Mouse (Mus musculus): ENCODE data around the gene Elob.

The Elob gene

DNA sequence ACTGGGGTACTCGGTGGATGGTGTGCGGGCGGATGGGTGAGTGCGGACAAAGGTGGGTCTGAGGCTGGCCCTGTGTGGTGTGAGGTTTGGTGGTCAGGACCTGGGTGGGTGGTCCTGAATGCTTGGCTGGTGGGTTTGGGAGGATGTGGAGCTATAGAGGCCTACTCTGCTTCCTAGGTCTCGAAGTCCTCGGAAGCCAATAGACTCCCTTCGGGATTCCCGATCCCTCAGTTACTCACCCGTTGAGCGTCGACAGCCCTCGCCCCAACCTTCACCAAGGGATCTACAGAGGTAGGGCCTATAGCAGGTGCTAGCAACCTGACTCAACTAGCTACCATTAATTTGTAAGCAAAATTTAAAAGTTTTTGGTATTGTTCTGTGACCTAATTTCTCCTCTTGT is 5.3 kb downstream of the Elob start:
- no peak for DNase-seq (ENCODE audit: low read depth, low spot score)

DNA sequence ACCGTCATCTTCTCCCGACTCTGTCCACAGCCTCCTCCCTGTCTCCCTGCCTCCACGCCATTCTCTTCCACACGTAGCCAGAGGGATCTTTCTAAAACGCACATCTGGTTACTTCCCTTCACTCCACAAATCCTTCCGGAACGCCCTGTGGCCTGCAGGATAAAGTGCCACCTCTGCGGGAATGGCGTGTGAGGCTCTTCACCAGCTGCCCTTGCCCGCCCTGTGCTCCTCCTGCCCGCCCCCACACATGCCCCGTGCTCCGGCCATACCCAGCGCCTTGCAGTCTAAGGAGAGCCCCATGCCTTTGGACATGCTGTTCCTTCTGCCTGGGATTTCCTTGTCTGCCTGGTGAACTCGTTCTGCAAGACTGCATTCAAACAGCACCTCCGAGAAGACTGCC is 5.9 kb downstream of the Elob start:
- DNase-seq (ENCODE audit: low read depth, low spot score), result no peak

DNA sequence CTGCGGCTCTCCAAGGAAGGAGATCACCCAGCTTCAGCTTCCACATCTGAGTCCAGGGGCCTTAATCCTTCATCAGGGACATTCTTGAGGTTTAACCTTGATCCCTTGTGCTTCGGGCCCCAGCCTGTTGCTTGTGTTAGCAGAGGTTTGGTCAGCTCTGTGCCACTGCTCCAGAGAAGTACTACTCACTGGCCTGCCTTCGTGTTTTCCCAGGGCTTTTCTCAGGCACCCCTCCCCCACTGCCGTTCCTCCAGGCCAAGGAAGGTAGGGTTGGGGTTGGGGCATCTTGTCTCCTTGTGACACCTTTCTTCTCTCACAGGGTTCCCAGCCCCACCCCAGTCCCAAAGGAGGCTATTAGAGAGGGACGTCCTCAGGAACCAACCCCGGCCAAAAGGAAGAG is 6.8 kb downstream of the Elob start:
- DNase-seq (ENCODE audit: low read depth, low spot score), result no peak

DNA sequence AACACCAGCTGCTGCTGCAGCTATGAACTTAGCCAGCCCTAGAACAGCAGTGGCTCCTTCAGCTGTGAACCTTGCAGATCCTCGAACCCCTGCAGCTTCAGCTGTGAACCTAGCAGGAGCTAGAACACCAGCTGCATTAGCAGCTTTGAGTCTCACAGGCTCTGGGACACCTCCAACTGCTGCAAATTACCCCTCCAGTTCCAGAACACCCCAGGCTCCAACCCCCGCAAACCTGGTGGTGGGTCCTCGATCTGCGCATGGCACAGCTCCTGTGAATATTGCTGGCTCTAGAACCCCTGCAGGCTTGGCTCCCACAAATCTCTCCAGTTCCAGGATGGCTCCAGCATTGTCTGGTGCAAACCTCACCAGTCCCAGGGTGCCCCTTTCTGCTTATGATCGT is 8.2 kb downstream of the Elob start:
- DNase-seq (ENCODE audit: low read depth, low spot score), result no peak

DNA sequence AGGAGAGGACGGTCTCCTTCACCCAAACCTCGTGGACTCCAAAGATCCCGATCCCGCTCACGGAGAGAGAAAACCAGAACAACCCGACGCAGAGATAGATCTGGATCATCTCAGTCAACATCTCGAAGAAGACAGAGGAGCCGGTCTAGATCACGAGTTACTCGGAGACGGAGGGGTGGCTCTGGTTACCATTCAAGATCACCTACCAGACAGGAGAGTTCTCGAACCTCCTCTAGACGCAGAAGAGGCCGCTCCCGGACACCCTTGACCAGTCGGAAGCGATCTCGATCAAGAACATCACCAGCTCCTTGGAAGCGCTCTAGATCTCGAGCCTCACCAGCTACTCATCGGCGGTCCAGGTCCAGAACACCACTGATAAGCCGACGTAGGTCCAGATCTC is 9.7 kb downstream of the Elob start:
- no peak for DNase-seq (ENCODE audit: low read depth, low spot score)

DNA sequence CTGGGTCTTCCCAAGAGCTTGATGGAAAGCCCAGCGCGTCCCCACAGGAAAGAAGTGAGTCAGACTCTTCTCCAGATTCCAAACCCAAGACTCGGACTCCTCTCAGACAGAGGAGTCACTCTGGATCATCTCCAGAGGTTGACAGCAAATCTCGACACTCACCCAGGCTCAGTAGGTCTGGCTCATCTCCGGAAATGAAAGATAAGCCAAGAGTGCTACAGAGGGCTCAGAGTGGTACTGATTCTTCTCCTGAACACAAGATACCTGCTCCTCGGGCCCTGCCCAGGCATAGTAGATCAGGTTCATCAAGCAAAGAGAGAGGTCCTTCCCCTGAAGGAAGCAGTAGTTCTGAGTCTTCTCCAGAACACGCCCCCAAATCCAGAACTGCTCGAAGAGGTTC is 10.4 kb downstream of the Elob start:
- DNase-seq (ENCODE audit: low read depth, low spot score), result no peak

DNA sequence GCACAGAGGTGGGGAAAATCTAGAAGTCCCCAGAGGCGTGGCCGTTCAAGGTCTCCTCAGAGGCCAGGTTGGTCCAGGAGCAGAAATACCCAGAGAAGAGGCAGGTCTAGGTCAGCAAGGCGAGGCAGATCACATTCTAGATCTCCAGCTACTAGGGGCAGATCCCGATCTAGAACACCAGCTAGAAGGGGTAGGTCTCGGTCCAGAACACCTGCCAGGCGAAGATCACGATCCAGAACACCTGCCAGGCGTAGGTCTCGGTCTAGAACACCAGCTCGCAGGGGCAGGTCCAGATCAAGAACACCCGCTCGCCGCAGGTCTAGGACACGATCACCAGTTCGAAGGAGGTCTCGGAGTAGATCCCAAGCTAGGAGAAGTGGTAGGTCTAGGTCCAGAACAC is 13.3 kb downstream of the Elob start:
- DNase-seq (ENCODE audit: low read depth, low spot score), result no peak

DNA sequence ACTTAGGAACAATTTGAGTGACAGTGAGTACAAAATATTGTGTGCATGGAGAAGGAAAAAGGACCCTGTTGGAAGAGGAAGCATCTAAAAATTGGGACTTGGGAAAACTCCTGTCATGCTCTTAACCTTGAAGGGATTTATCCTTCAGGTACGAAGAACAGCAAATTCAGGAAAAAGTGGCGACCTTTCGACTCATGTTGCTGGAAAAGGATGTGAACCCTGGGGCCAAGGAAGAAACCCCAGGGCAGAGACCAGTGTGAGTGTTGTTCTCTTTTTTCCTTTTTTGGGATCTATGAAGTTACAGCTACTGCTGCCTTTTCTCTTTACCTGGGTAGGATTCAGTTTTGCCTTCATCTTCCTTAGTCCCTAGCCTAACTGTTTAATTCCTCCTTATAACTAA is 21.0 kb downstream of the Elob start:
- DNase-seq (ENCODE audit: low read depth, low spot score), result no peak

DNA sequence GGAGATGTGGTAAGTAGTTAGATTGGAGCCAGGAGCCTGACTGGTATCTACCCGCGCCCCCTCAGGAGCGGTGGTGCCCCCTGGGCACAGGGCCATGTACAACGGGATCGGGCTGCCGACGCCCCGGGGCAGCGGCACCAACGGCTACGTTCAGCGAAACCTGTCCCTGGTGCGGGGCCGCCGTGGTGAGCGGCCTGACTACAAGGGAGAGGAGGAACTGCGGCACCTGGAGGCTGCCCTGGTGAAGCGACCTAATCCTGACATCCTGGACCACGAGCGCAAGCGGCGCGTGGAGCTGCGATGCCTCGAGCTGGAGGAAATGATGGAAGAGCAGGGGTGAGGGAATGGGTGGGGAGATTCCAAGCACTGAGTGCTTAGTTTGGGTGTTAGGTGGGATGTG is 22.1 kb downstream of the Elob start:
- DNase-seq (ENCODE audit: low read depth, low spot score), result no peak

DNA sequence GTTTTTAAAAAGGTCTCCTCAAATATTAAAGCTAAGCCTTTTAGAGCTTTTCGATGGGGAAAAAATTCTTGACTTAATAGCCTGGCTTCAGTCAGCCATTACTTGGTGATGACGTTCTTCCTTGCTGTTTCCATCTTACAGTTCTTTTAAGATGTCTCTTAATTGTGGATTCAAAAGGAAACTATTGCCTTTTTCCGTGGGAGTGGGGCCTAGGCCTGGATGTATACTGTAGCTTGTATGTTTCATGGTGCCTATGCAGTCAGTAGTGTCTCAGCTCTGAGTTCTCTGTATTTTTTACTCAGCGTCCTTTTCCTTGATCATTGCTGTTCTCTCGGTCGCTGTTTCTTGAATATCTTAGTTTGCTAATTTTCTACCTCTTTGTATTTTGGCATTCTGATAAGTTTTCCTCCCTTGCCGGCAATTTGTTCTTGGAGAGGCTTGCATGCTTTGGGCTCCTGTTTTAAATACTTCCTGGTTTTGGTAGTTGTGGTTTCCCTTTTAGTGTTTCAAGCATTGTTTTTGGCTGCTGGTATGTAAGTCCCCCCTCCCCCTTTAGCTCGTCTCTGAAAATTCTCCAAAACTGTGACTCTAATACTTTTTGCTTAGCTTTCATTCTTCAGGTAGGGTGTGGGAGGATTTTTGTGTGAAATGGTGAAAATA is 24.4 kb downstream of the Elob start:
- DNase-seq (ENCODE audit: low read depth, low spot score), result no peak

DNA sequence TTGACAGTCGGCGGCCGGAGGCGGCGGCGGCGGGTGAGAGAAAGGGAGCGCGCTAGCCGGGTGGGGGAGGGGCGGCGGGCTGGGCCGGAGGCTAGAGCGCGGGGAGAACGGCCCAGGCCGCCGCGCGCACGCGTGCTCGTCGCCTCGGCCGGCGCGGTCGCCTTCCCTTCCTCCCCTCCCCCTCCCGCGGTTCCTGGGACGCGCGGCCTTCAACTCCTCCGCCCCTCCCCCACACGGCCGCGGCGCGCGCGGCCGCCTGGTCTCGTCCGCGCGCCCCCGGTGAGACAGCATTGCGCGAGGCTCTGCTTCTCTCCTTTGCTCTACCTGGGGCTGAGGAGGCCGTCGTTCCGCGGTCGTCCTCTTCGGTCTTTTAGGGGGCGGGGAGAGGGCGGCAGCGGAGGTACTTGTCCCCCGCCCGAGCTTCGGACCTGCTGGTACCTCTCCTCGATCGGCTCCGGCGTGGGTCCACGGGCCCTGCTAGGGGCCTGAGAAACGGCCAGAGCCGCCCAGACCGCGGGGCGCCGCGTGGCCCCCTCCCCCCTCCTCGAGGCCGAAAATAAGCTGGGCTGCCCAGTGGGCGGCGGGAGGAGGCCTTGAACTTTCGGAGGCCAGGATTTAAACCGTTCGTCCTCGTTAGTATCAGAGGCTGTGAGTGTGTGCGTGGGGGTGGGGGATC is 25.4 kb downstream of the Elob start:
- DNase-seq (ENCODE audit: low read depth, low spot score), result peak; percentile 93

DNA sequence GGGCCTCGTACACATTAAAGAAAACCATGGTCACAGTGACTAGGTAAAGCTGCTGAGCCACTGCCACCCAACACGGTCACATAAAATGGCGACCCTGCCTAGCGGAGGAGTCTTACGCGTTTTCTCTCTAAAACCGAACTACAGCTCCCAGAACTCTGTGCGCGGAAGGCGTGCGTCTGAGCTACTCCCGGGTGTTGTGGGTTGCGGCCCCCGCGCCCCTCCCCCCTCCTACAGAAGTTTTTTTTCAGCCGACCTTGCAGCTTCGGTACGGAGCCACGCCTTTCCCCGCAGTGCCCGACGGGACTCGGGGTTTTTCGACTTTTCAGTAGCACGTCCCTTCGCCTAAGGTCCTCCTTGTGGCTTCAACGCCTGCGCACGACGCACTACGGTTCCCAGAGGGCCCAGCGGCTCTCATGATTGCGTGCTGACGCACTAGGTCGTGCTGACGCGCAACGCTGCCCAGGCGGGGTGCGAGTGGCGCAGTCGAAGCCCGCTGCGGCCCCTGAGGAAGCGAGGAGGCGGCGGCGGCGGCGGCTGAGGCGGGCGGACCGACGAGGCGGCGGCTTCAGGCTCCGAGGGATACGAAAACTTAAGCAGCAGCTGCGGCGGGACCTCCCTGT is 26.1 kb downstream of the Elob start:
- peak; percentile 99 for DNase-seq (ENCODE audit: low read depth, low spot score)

DNA sequence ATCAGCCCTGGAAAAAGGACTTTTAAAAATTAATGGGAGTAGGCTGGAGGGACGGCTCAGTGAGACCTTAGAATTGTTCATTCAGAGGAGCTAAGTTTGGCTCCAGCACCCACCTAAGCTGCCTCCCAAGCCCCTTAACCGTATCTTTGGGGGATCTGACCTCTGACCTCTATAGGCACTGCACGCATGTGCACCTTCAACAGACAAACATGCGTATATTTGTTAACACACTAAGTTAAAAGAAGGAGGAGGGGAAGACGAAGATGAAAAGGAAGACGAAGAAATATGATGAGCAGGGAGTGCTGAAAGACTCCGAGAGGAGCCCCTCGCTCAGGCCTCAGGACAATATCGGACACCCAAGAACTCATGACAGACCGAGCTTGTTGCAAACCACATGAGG is 27.3 kb downstream of the Elob start:
- no peak for DNase-seq (ENCODE audit: low read depth, low spot score)

DNA sequence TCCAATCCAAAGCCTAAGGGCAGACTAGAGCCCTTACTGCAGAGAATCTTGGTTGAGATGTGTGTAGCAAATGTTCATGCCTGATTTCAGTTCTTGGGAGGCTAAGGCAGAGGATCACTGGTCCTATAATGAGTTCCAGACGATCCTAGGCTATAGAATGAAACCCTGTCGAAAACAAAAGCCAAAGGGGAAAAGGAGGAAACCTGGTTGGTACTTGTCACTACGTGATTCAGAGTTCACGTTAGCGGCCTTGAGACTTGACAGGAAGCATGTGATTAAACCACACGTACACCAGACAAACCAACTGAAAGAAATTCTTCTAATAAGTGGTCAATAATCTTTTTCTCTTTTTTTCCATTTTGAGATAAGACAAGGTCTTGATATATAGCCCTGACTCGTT is 31.6 kb downstream of the Elob start:
- no peak for DNase-seq (ENCODE audit: low read depth, low spot score)

DNA sequence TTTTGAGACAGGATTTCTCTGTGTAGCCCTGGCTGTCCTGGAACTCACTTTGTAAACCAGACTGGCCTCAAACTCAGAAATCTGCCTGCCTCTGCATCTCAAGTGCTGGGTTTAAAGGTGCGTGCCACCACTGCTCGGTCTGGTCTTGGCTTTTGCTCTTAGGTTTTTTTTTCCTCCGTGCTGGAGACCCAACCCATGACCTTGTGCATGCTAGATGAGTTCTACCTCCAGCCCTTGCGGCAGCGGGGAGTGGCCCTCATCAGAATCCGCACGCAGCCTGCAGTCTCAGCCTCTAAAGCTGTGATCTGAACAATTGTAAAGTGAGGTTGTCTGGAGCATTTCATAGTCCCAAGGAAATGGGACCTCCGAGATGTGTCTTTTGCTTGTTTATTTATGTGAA is 33.6 kb downstream of the Elob start:
- no peak for DNase-seq (ENCODE audit: low read depth, low spot score)

DNA sequence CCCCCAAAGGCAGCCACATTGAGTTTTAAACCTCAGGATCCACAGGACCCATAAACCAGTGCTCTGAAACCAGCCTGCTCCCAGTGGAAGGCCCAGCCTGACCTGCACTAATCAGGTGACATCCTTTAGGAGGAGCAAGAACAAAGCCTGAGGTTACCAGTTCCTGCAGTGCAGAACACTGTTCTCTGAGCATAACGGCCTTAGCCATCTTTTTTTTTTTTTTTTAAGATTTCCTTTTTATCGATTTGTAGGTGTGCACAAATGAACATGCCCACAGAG is 37.9 kb downstream of the Elob start:
- DNase-seq (ENCODE audit: low read depth, low spot score), result no peak

DNA sequence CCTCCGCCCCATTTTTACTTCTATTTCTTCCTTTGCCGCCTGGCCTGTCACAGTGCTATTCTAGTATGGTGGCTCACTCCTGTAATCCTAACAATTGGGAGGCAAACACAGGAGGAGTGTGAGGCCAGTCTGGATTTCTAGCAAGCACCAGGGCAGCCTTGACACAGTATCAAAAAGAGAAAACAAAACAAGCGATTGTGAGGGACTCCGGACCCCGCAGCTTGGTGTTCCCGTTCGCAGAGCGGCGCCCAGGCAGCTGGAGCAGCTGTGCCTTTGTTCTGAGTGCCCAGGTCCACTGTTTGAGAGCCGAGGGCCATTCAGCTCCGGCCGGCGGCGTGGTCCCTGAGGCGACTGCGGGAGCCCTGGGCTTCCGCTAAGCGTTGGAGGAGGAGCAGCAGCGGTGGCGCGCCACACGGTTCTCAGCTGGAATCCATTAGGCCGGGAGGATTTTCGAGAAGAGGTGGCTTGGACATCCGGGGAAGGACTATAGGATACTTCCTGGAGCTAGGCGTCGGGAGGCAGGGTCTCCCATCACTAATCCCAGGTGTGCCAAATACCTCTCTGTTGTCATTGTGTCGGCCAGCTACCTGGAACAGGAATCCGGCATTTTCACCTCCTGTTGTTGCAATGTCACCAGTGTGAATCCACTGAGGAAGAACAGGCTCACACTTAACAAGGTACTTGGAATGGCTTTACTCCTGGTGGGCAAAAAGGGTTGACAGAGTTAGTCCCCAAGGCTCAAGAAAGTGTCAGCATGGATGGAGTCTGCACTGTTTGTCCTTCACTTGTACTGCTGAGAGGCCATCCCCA is 38.5 kb downstream of the Elob start, which contains the start of gene Srrm2:
Srrm2 (plus strand) TSS at position 264 of the 810 bp plus-strand sequence.
- DNase-seq (ENCODE audit: low read depth, low spot score), result peak; percentile 76

DNA sequence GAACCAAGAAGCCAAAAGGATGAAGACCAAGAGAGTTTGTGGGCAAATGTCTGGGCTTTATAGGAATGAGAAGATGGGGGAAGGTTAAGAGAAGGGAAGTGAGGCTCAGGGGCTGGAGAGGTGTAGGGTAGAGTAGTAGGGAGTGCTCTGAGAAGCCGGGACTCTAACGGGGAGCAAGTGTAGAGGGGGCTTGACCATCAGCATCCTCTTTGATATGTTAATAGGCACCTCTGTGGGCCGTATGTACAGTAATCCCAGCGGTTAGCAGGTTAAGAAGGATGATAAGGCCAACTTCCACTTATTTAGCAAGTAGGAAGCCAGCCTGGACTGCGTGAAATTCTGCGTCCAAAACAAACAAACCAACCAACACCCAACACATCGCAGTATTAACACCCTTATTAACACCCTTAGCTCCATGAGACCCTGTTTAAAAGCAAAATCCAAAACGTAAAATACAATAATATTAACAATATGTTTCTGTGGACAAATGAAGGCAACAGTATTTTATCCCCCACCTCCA is 39.1 kb downstream of the Elob start:
- no peak for DNase-seq (ENCODE audit: low read depth, low spot score)

DNA sequence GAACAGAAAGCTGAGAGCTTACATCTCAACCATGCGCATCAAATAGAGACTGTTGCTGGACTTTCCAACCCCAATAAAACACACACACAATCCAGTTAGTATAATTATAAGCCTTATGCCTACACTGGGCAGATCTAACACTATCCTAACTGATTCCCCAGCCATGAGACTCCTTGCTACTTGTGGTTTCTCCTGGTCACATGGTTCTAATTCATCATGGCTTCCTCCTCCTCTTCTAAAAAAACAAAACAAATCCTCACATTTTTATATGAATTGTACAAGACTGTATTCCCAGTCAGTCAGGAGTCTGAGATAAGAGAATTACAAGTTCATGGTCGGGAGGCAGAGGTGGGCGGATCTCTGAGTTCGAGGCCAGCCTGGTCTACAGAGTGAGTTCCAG is 40.0 kb downstream of the Elob start:
- no peak for DNase-seq (ENCODE audit: low read depth, low spot score)

DNA sequence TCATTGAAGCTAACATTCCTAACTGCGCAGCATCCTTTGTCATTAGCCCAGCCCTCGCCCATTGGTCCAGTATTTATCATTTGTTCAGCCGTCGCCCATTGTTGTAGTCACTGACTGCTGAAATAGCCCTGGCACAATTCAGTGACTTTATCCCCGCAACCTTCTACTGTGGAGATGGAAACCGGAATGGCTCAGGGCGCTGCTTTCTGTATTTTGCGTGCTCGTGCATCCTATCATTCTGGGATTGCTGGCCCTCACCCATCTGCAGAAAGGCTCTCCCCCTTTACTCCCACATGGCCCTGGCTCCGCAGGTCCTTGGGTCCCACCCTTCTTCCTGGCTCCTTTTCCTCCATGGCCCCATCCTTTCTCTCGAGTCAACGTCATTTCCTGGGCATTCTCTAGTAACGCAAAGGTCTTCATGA is 42.4 kb downstream of the Elob start:
- DNase-seq (ENCODE audit: low read depth, low spot score), result peak; percentile 61

DNA sequence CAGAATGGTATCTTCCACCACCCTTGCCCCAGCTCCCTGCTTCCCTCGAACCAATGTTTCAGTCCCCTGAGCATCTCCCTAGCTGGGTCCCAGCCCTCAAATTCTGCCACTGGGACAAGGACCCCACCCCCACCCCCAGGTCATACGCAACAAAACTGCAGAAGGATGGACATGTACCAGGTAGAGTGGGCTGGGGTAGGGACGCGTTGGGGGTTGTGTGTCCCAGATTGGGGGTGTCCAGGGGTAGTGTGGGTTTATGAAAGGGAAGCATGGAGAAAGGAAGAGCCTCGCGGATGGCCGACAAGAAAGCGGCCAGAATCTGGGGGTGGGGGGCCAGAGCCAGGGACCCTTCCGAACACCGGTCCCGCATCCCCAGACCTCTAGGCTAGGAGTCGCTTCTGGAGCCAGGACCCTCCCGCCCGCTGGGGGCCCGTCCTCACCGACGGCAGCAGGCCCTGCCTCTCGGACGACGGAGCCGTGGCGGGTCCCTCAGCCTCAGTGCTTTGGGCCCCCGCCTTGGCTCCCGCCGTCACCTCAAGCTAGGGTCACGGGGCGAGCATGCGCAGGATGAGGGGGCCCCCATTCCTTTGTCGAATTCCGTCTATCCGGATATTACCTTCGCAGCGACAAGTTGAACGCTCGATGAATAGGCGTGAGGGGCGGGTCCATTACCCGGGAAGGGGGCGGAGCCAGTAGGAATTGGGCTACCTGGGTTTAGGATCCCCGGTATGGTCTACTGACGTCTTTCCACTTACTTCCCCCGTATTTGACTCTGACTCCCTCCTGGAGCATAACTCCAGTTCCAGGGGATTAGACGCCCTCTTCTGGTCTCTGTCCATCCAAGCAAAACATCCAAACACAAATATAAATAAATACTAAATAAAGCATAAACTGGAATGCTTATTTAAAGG is 43.1 kb downstream of the Elob start, which contains the start of gene Flywch2:
Flywch2 (minus strand) TSS at position 521 of the 911 bp plus-strand sequence.
- DNase-seq (ENCODE audit: low read depth, low spot score), result peak; percentile 88

Data from mesoderm, embryonic 11.5 days (tissue).